Mouse (Mus musculus): Measurements from ENCODE around the gene Dnajb2.

GRCm38 (mm10) chr1:75190577-75190976 is 45.6 kb upstream of the Dnajb2 start:
- no peak for TF ChIP-seq POLR2A (IDR thresholded peaks at IDR 0.05; ENCODE audit: insufficient read length, low read depth)
- TF ChIP-seq MYOG (IDR thresholded peaks at IDR 0.05; ENCODE audit: control insufficient read depth in 1 of 3, insufficient read depth in 1 of 3, insufficient read length in 2 of 3, low read depth in 2 of 3), result no peak
- TF ChIP-seq TCF12 (IDR thresholded peaks at IDR 0.05; ENCODE audit: insufficient read depth, poor library complexity, severe bottlenecking), result no peak
- TF ChIP-seq USF1 (IDR thresholded peaks at IDR 0.05; ENCODE audit: low read depth), result no peak
- TF ChIP-seq REST (IDR thresholded peaks at IDR 0.05; ENCODE audit: insufficient read depth, insufficient read length), result no peak
- TF ChIP-seq MYOD1 (IDR thresholded peaks at IDR 0.05; ENCODE audit: control insufficient read depth in 1 of 3, insufficient read length in 2 of 3, low read depth in 2 of 3), result no peak
- no peak for TF ChIP-seq E2F4 (IDR thresholded peaks at IDR 0.05; ENCODE audit: insufficient read depth)
- TF ChIP-seq TCF3 (IDR thresholded peaks at IDR 0.05; ENCODE audit: insufficient read length, low read depth), result no peak
- TF ChIP-seq CEBPB (IDR thresholded peaks at IDR 0.05; ENCODE audit: insufficient read depth, poor library complexity, severe bottlenecking), result no peak
- TF ChIP-seq POLR2AphosphoS2 (IDR thresholded peaks at IDR 0.05; ENCODE audit: insufficient read length, low read depth), result no peak
